Mouse (Mus musculus) C3H10T1/2 (cell line): ENCODE data around the gene Olfr689. TPM values are rescaled to one million over a fixed set of nuclear protein-coding genes. Genes with fewer than 3 reads are reported as not detected.

Experiments
- polyA plus RNA-seq, 2 experiments: library from polyadenylated mRNA; unstranded; fragments of >200 nt; fragmentation: generic; extraction: Trizol; gene quantifications; one replicate each; pipeline ENCODE4 v1.2.1; 2012; ENCODE audit warnings: missing spikeins in 2 of 2

The Olfr689 gene
- not detected for polyA plus RNA-seq

DNA sequence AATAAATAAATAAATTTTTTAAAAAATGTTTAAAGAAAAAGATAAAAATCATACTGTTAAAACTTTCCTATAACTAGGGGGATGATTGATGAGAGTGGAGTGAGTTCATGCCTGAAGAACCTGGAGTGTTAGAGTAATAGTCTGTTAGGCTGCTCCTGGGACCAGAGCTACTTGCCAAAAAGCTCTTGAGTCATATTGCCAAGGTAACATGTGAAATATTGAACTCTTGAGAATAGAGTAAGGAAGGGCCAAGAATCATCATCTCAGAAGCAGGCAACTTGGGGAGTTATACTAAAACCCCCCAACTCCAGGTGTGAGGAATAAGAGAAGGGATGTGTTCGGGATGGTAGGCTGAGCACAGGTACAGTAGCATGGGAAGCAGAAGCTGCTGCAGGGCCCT, at the start of gene Olfr689:
TSS of gene Olfr689 (plus strand) at position 301 of the 400 bp plus-strand sequence.

DNA sequence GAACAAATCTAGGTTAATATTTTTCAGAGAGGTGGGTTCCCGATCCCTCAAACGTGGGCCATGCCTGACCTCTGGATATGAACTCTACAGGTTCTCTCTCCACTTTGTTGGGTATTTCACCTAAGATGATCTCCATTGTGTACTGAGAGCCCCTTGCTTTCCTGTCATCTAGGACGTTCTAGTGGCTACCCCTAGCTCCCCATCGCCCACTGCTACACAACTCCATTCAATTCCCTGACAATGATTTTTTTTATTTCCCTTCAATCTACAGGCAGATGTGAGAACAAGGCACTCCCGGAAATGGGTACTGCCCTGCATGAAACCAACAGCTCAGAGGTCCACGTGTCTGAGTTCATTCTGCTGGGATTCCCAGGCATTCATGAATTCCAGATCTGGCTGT, 23.2 kb upstream of the Olfr689 start, which contains the start of gene Olfr688:
TSS of gene Olfr688 (plus strand) at position 301 of the 400 bp plus-strand sequence.

DNA sequence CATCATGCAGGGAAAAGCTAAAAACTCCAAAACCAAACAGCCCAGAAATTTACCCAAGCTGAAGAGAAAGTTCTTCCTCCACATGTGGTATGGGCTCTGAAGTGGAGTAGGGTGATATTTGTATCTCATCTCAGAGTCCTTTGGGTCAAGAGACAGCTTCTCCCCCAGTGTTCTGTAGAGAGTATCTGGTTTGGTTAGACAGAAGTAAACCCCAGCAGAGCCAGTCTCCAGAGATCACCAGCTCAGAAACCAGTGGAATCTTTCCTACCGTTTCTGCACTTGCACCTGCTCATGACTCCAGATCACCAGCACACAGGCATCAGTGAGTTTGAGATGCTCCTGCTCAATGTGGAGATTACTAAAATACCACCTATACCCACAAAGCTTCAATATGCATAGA, 23.0 kb downstream of the Olfr689 start, which contains the start of gene Olfr690:
TSS of gene Olfr690 (minus strand) at position 101 of the 400 bp plus-strand sequence.

DNA sequence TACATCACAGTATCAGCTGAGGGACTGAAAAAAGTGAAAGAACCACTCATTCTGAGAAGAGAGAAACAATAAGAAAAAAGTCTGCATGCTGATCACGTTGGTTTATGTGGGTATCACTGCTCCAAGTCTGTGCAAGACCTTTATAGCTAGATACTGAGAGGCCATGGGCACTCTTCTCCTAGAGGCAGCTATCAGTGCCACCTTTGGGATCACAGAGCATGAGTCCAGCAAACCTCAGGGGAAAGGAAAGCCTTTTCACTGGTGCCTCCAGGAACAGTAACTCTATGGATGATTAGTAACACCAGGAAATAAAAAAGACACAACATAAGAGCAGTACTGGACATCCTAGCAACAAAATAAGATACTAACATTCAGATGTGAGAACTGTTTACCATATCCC, 31.2 kb downstream of the Olfr689 start, which contains the start of gene Olfr691:
TSS of gene Olfr691 (minus strand) at position 101 of the 400 bp plus-strand sequence.

DNA sequence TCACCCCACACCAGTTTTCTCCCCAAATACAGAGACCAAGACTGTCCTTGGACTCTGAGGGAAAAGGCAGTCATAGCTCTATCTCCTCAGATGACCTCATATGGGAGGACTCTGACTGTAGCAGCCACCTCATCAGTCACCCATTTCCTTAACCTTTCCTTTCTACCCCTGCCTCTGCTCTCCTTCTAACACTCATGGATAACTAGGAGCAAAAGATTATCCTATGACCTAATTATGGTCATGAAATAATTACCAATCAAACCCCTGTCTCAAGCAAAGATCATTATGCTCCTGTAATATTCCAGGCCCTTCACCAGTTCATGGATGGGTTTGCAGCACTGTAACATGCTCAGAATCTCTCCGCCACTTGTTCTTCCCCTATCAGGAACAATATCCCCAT, 57.0 kb downstream of the Olfr689 start, which contains the start of gene Olfr692:
TSS of gene Olfr692 (plus strand) at position 301 of the 400 bp plus-strand sequence.

Other genes with a start within 250 kb of the Olfr689 start
- not detected for gene Olfr678, start 246.7 kb upstream of the Olfr689 start, polyA plus RNA-seq
- not detected for gene Olfr679, start 230.0 kb upstream of the Olfr689 start, polyA plus RNA-seq
- not detected for gene Olfr680-ps1, start 218.3 kb upstream of the Olfr689 start, polyA plus RNA-seq
- not detected for gene Olfr681, start 194.3 kb upstream of the Olfr689 start, polyA plus RNA-seq
- gene Olfr683, start 164.2 kb upstream of the Olfr689 start, polyA plus RNA-seq = not detected
- not detected for gene Olfr684, start 147.5 kb upstream of the Olfr689 start, polyA plus RNA-seq
- gene Olfr685, start 125.2 kb upstream of the Olfr689 start, polyA plus RNA-seq = not detected
- gene Olfr686, start 103.7 kb upstream of the Olfr689 start, polyA plus RNA-seq = not detected
- not detected for gene Olfr688, start 23.1 kb upstream of the Olfr689 start, polyA plus RNA-seq
- gene Olfr690, start 22.9 kb downstream of the Olfr689 start, polyA plus RNA-seq = not detected
- under 1 TPM in 1 of 2 experiments, not detected in 1; 0.02 TPM for gene Olfr691, start 31.1 kb downstream of the Olfr689 start, polyA plus RNA-seq
- gene Olfr692, start 57.1 kb downstream of the Olfr689 start, polyA plus RNA-seq = not detected
- under 1 TPM in 1 of 2 experiments, not detected in 1; 0.09 TPM for gene Gm5901, start 63.9 kb downstream of the Olfr689 start, polyA plus RNA-seq
- 10 to 100 TPM; 11.6 to 17.4 TPM for gene Fam160a2, start 88.9 kb downstream of the Olfr689 start, polyA plus RNA-seq
- gene Cnga4, start 93.4 kb downstream of the Olfr689 start, polyA plus RNA-seq = under 1 TPM in 1 of 2 experiments, not detected in 1; 0.01 TPM
- under 1 TPM in 1 of 2 experiments, not detected in 1; 0.02 TPM for gene Cckbr, start 114.6 kb downstream of the Olfr689 start, polyA plus RNA-seq
- 100 to 1,000 TPM; 166 to 272 TPM for gene Cavin3, start 171.1 kb downstream of the Olfr689 start, polyA plus RNA-seq
- 10 to 100 TPM; 32.0 to 79.2 TPM for gene Smpd1, start 243.2 kb downstream of the Olfr689 start, polyA plus RNA-seq